Mouse (Mus musculus) adrenal gland, postnatal 25 days (tissue): ENCODE measurements around the gene Ccne1. TPM values are rescaled to one million over a fixed set of nuclear protein-coding genes. Genes with fewer than 3 reads are reported as not detected.

Source experiments
- DNase-seq: peaks from one replicate; pipeline ENCODE4 v3.0.0; 2021; ENCODE audit warnings: mixed read lengths
- total RNA-seq: library from RNA; stranded (reverse); gene quantifications from 2 replicates; pipeline ENCODE4 v1.2.3, GENCODE M21; 2021

The Ccne1 gene
- total RNA-seq, 1 experiment from 2014 or later = 4.3 TPM

DNA sequence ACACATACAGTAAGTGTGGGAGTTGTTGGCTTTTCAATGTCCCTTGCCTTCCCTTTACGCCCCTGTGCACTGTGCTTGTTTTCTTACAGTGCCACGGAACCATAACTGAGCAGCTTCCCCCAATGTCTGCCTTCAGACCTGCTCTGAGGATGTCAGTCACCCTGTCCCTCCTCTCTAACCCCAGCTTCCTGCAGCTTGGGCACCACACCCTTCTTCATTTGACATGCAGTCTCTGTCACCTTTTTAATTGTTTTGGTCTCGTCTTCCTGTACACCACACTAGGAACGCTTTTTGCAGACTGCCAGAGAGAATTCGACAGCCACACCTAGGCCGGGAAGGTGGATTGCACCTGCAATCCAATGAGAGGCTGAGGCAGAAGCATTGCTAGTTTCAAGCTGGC is 13.0 kb downstream of the Ccne1 start:
- no peak for DNase-seq

DNA sequence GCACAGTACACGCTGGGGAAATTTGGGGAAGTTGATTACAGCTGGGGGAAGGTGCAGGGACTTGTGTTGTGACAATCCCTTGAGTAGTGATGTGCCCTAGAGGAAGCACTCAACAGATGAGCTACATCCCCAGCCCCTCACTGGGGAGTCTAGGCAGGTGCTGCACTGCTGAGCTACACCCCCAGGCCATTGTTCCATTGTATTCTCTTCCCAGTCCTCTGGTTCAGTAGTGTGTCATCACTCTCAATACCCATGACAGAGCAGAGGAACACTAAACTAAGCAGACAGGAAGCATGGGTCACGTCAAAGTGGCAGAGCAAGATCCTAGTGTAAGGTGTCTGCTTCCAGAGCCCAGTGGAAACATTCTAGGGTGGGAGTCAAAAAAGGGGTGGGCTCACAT is 14.2 kb downstream of the Ccne1 start:
- no peak for DNase-seq

GRCm38 (mm10) chr7:38089930-38090675 is 17.2 kb downstream of the Ccne1 start:
- DNase-seq = no peak

DNA sequence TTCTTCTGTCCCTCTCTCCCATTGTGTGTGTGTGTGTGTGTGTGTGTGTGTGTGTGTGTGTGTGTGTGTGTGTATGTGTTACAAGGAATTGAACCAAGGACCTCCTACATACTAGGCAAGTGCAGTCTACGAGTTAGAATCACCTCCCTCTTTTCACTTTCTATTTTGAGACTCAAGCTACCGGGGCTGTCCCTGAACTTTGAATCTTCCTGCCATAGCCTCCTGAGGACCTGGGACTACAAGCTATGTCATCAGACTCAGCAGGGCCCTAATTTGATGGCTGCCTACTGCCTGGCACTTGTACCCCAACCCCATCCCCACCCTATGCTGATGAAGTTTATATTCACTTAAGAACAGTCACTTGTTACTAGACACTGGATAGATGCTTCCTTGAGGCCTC is 18.9 kb downstream of the Ccne1 start:
- no peak for DNase-seq

DNA sequence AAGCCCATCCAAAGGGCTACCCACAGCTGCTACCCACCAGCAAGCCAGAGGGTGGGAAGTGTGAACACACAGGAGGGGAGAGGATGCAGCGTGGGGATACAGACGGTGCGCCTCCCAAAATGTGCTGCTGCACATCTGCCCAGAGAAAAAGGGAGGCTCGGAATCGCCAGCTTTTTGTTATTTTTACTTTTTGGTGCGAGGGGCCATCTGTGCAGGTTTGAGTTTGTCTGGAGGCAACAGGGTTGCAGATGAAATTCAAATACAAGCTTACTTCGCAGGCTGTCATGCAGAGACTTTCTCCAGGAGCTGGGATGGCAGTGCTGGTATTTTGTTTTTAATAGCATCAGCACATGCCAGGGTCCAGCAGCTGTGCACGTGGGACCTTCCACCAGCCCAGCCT is 19.5 kb downstream of the Ccne1 start:
- DNase-seq = no peak

DNA sequence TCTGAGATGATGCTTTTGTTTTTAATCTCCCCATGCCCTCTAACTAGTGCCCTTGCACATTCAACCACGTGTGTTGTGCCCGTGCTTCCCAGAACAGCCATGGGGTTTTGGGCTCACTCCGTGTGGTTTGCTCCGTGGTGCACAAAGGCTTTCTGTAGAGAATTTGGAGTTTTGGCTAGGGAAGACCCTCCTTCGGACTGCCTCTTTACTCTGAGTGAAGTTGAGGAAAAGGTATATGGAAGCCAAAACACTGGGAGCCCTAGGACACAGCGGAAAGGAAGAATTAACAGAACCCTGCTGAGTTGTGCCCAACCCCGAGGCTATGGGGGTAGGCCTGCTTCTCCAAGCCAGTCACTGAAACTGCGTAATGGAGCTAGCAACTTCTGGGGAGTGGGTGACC is 20.9 kb downstream of the Ccne1 start:
- DNase-seq = no peak

DNA sequence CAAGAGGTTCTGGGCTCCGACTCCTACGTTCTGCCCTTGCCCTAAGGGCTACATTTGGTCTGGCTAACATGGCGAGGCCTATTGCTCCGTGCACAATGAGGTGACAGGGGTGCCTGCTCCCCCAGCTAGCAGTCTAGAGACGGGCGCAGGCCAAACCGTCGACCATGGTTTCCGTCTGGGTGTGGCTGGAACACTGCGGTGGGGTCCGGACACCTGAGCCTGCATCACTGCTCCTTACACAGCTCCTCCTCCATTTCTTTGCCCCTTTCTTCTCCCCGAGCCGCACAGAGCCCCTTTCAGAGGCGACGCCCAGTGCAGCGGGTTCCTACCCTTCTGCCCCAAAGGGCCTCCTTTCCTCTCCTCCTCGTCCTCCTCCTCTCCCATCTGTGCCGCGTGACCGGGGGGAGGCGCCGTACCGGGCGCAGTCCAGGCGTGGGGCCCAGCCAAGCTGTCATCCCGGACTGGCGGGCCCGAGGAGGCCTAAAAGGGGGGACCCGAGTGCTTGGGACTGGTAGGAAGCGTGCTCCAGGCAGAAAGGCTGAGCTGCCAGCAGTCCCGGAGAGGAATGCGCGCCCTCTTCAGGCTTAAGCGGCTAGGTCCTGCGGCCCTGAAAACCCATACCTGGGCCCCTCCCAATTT is 21.6 kb downstream of the Ccne1 start:
- DNase-seq = peak; percentile 51

GRCm38 (mm10) chr7:38084778-38085572 is 22.4 kb downstream of the Ccne1 start:
- peak; percentile 100 for DNase-seq

DNA sequence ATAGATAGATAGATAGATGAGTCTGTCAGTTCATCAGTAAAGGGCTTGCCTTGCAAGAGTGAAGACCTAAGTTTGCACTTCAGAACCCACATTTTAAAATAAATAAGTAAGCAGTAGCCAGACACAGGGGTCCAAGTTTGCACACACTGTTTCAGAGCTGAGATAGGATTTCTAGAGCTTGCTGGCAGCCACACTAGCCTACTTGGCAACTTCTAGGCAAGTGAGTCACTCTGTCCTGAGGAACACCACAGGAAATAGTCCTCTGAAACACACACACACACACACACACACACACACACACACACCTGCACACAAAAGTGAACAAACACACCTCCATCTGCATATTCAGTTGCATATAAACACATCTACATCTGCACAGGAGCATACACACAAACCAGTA is 24.4 kb downstream of the Ccne1 start:
- no peak for DNase-seq

DNA sequence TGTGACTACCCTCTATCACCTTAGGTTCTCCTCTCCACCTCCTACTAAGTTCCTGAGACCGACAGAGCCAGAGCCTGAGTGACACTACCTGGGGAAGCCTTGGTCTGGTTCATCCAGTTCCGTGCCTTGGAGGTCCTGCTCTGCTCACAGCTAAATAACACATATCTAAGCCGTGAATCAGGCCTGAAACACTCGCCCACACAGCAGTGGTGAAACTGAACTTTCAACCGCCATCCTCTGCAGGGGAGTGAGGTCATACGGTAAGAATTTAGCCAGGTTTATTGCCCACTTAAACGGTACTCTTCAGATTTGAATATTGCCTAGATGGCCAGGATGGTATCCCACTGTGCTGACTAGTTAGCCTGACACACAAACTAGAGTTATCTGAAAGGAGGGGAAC is 30.1 kb downstream of the Ccne1 start:
- DNase-seq = no peak

DNA sequence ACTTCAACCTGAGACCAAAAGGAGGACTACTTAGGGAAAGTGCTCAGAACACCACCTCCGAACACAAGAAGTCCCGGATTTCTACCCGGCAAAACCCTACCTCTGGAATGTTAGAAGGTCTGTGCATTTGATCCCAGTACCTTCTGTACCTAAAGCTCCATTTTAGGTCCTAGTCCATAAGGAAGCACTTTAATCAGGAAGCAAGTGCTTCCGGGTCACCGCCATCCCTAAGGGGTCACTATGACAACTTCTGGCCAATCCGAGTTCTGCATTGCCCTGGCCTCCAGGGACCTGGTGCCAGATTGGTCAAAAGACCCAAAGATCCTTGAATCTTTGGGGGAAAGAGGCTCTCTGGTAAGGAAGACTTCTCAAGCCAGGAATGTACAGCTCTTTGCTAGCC is 31.8 kb downstream of the Ccne1 start:
- DNase-seq = no peak

- no peak for DNase-seq
Measured at GRCm38 (mm10) chr7:38074920-38075319, 32.4 kb downstream of the Ccne1 start.

- no peak for DNase-seq
Measured at GRCm38 (mm10) chr7:38074514-38074913, 32.8 kb downstream of the Ccne1 start.

DNA sequence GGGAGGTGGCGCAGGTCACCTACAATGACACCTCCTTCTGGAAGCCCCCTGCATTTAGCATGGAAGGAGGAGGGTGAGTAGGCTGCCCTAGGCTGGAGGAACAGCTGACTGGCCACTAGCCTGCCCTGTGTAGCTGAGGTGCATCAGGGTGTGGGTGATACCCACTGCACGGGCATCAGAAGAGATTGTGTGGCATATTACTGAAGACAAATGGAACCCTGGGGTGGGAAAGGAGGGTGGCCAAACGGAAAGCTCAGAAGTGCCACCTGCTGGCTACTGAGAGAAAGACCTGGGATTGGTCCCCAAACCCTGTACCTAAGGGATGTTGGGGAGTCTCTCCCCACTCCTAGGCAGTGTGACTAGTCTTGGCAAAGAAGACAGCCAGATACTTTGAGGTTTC is 33.6 kb downstream of the Ccne1 start:
- peak; percentile 45 for DNase-seq

DNA sequence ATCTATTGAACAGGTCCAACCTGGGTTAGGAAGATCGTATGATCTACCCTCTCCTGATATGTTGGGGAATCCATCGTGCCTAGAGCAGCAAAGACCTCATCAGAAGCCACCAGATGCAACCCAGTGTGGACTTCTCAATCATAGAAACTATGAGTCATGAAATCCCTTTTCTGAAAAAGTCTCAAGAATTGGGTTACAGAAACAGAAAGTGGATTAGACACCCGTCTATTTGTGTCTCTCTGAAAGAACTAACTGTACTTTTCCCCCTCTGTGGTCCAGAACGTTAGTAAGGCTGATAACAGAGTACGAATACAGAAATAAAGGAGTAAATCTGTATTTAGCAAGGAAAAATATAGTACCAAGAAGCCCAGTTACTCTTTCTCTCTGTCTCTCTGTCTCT is 36.3 kb downstream of the Ccne1 start:
- DNase-seq = no peak

- peak; percentile 9 for DNase-seq
Measured at GRCm38 (mm10) chr7:38070663-38071062, 36.7 kb downstream of the Ccne1 start.

GRCm38 (mm10) chr7:38064431-38064830 is 42.9 kb downstream of the Ccne1 start:
- DNase-seq = no peak

DNA sequence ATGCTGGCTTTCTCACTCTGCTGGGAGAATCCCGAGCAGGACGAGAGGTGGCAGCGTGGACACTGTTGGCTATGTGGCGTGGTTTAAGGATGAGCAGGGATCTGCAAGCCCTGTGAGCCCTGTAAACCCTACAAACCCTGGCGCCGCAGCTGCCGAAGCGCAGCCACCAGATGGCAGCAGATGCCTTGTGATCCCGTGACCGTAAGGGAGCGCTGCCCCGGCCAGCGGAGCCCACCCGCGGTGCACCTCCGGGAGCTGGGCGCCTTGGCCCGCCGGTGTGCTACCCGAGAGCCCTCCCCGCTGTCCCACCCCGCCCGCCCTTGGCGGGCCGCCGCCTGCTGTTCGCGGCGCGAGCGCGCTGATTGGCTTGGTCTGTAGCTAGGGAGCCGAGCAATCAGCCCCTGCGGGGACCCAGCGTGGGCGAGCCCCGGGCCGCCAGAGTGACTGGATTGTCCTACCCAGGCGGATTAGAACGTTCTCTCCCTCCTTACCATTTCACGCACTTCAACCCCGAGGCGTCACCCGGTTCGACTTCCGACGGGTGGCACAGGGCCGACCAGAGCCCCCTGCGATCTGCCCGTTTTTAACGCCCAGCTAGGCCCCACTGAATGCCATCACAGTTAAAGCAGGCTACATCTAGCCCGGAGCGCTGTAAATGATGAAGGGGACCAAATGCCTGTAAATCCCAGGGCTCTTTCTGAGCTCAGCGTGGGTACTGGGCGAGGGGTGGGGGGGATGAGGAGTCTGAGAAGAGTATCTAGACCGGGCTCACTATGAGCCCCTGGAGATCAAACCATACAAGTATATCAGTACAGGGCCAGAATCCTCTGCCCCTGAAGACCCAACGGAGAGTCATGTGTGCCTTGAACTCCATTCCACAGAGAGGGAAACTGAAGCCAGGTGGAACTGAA is 46.0 kb downstream of the Ccne1 start:
- DNase-seq = peak; percentile 89

DNA sequence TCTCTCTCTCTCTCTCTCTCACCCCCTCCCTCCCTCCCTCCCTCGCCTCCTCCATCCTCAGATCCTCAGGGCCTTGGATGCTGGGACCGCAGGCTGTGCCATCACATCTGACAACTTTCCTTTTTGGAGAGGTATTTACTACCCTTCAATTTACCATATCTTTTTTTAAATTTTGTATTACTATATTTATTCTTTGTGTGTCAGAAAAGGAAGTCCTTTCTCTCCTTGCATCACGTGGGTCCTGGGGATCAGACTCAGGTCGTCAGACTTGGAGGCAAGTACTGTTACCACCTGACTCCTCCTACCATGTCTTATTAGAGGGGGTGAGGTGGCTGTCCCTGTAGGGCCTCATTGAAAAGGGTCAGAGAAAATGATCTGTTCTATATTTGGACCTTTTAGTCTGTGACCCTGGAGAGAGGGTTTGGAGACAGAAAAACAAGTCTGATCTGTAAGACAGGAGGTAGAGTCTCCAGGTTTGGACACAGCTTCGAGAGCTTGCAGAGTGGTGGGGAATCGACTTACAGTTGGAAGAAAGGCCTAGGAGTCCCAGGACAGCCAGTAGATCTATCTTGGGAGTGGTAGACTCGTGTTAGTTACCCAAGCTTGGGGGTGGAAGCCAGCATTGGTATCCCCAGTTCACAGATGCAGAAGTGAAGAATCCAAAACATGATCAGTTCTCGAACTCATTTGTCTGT is 47.6 kb downstream of the Ccne1 start:
- DNase-seq = no peak

DNA sequence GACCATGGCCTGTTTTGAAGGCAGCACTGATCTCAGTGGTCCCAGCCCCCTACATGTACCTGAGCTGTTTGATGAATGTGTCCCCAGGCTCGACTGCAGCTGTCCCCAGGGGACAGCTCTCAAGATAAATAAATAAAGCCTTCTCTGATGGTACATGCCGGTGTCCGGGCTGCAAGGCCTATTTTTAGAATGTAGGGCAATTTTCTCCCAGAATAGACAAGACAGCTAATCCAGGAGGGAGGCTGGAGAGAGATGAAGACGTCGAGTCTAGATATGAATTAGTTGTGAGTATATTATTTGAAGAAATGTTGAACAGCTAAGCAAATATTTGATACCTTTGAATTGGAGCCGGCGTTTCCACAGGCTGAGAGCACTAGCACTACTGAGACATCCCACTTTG is 48.2 kb downstream of the Ccne1 start:
- no peak for DNase-seq

- DNase-seq = no peak
Measured at GRCm38 (mm10) chr7:38055996-38056395, 51.3 kb downstream of the Ccne1 start.

- DNase-seq = no peak
Measured at GRCm38 (mm10) chr7:38054246-38054645, 53.1 kb downstream of the Ccne1 start.
